Mouse (Mus musculus): ENCODE measurements around the gene Dnajb4.
A peak's percentile ranks its signal among the peaks of the same experiment; 100 is the strongest.
"Not testable (repeated sequence)": the region's sequence is repeated elsewhere in the genome, so short reads cannot be mapped to it uniquely, and the experiment has no call there.

Dnajb4 gene

GRCm38 (mm10) chr3:152147085-152147831, 62.8 kb downstream of the Dnajb4 start:
- DNase-seq (ENCODE audit: low read depth, low spot score) = no peak

DNA sequence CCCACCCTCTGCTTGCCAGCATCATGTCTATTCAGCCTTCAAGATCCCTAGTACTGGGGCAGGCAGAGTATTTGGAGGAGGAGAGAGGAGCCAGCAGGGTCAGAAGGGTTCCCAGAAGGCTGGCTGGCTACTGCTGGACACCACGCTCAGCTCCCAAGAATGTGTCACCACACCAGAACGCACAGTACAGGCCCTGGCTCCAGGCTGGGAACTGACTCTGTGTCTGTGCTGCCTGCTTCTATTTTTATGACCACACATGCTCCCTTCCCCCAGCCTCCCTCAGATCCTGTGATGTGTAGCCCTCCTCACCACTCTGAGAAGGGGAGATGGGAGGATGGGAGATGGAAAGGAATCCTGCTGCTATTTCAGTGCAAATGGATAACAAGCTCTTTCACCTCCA, 64.9 kb downstream of the Dnajb4 start:
- DNase-seq (ENCODE audit: low read depth, low spot score) = peak; percentile 93

- peak; percentile 73 for DNase-seq (ENCODE audit: low read depth, low spot score)
Observed at GRCm38 (mm10) chr3:152142989-152143695, 67.0 kb downstream of the Dnajb4 start.

DNA sequence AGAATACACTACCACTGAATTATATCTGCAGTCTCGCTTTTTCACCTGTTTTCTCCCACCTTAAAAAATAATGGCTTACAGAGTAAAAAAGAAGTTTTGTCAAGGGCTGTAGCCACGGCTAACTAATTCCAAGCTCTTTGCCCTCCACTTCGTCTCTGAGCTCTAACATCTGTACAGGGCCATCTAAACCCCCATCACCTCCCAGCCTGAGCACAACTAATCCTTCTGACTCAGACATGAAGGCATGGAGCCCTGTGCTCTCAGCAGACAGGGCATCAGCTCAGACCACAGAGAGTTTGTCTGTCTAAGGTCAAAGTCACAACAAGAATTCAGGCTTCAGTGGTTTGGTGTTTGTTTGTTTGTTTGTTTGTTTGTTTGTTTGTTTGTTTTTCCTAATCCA, 68.0 kb downstream of the Dnajb4 start:
- no peak for DNase-seq (ENCODE audit: low read depth, low spot score)

GRCm38 (mm10) chr3:152139308-152139707, 70.8 kb downstream of the Dnajb4 start:
- not testable (repeated sequence) for DNase-seq (ENCODE audit: low read depth, low spot score)

DNA sequence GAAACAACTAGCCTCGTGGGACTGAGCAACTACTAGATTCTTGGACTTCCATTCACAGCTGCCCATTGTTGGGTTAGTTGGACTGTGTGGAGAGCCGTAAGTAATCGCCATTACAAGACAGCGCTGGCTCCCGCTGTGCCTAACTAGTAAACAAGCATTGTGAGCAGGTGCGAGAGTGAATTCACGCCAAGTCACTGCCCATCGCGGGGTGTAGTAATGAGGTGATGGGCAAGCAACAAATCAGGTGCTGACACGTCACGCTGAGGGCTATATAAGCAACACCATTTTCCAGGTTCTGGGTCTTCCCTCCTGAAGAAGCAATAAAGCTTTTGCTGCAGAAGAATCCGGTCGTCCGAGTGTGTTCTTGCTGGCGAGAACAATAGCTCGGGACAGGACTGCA, 74.0 kb downstream of the Dnajb4 start:
- not testable (repeated sequence) for DNase-seq (ENCODE audit: low read depth, low spot score)

- DNase-seq (ENCODE audit: low read depth, low spot score) = no peak
Observed at GRCm38 (mm10) chr3:152133621-152134020, 76.5 kb downstream of the Dnajb4 start.

- no peak for DNase-seq (ENCODE audit: low read depth, low spot score)
Observed at GRCm38 (mm10) chr3:152130963-152131362, 79.1 kb downstream of the Dnajb4 start.

DNA sequence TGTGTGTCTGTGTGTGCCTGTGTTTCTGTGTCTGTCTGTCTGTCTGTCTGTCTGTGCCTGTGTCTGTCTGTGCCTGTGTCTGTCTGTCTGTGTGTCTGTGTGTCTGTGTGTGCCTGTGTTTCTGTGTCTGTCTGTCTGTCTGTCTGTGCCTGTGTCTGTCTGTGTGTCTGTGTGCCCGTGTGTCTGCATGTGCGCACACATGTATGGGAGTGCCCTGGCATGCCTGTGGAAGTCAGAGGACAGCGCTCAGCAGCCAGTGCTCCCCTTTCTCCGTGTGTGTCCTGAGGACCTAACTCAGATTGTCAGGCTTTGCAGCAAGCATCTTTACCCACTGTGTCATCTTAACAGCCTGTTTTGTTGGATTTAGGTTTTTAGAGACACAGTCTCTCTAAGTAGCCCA, 80.7 kb downstream of the Dnajb4 start:
- DNase-seq (ENCODE audit: low read depth, low spot score) = not testable (repeated sequence)

- DNase-seq (ENCODE audit: low read depth, low spot score) = no peak
Observed at GRCm38 (mm10) chr3:152128631-152129030, 81.5 kb downstream of the Dnajb4 start.
